Mouse (Mus musculus) kidney, adult 2 months (tissue): ENCODE measurements around the gene Hist1h2bf.

ENCODE experiments used
- CTCF ChIP-seq: fragments of 200-500 bp; conservative IDR thresholded peaks from 2 replicates; pipeline ENCODE4 v1.5.1; 2011; ENCODE audit warnings: low read depth, mild to moderate bottlenecking, control low read depth, low read length, moderate library complexity, mixed read lengths; ENCODE audit not compliant: insufficient read depth, insufficient read length
- POLR2A ChIP-seq: fragments of 200-500 bp; IDR thresholded peaks from one replicate; pipeline ENCODE4 v1.6.1; 2011; ENCODE audit warnings: low read depth, low read length, control low read depth

DNA sequence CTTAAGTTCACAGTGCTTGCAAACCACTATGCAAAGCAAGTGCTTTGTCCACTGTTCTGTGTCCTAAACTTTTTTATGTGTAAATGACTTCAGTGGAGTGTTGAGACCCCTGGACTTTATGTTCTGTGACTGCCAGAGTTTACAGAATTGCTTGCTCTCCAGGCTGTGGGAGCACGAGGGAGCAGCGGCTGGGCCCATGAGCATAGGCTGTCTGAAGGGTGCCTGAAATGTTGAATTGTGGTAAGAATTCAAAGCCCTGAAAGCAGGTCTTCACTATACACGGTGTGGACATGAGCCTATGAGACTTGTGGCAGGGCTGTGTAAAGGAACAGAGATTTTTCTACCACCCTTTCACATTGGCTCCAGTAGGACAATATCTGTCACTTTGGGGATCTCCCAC lies 37.6 kb upstream of the Hist1h2bf start:
- TF ChIP-seq POLR2A (no peak), CTCF (no peak)
